Mouse (Mus musculus) MN1 (cell line): ENCODE measurements around the gene Arhgdib.

Source experiments
- DNase-seq: peaks from one replicate; pipeline ENCODE4 v3.0.0-alpha.2; 2016; ENCODE audit warnings: low spot score

Arhgdib gene

GRCm38 (mm10) chr6:136950171-136950570 lies 8.5 kb upstream of the Arhgdib start:
- DNase-seq: no peak

DNA sequence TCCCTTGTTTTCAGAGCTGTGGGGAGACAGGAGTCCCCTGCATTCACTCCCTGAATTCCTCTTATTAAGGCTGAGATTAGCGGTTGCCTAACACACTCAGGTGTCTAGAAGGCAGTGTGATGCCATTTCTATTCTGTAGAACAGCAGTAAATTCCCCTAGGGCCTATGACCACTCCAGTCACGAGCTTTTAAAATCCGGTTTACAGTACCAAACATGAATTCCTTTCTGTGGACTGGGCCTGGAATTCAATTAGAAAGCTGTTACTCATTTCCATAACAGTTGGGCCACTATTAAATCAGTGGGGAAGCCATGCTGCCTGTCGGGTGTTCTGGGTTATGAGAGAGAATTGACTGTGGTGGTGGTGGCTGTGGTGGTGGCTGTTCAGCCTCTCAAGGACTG lies 6.0 kb upstream of the Arhgdib start:
- DNase-seq: no peak

DNA sequence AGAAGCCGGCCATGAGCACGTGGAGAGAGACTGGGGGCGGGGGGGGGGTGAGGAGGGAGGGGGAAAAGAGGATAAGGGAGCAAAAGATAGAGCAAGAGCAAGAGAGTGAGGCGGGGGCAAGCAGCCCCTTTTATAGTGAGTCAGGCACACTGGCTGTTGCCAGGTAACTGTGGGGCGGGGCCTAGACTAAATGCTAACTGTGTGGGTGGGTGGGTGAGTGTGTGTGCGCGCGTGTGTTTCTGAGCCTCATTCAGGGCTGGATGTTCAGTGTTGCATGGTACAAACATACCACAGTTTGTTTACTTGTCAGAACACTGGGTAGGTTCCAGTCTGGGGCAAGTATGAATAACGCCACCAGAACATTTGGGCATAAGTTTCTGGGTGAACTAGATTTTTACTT lies 5.2 kb upstream of the Arhgdib start:
- DNase-seq: no peak

GRCm38 (mm10) chr6:136946241-136946640 lies 4.5 kb upstream of the Arhgdib start:
- DNase-seq: no peak

- no peak for DNase-seq
Observed at GRCm38 (mm10) chr6:136944511-136944910, 2.8 kb upstream of the Arhgdib start.

GRCm38 (mm10) chr6:136943392-136943791 lies 1.7 kb upstream of the Arhgdib start:
- no peak for DNase-seq

DNA sequence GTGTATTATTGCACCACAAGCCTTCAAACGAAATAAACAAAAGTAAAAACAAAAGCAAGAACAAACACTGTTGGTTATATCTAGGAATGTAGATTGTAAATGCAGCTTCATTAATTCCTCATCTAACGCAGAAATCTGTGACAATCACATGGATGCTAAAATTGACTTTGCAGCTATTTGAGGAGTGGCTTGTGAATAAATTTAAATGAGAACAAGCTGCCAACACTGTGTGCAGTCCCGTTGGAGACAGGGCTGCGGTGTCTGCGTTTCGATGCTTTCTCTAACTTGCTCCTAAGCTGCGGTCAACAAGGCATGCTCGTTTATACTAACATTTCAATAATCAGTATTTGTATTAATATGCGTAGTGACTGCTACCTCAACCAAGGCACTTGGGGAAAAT lies 581 bp upstream of the Arhgdib start:
- no peak for DNase-seq

DNA sequence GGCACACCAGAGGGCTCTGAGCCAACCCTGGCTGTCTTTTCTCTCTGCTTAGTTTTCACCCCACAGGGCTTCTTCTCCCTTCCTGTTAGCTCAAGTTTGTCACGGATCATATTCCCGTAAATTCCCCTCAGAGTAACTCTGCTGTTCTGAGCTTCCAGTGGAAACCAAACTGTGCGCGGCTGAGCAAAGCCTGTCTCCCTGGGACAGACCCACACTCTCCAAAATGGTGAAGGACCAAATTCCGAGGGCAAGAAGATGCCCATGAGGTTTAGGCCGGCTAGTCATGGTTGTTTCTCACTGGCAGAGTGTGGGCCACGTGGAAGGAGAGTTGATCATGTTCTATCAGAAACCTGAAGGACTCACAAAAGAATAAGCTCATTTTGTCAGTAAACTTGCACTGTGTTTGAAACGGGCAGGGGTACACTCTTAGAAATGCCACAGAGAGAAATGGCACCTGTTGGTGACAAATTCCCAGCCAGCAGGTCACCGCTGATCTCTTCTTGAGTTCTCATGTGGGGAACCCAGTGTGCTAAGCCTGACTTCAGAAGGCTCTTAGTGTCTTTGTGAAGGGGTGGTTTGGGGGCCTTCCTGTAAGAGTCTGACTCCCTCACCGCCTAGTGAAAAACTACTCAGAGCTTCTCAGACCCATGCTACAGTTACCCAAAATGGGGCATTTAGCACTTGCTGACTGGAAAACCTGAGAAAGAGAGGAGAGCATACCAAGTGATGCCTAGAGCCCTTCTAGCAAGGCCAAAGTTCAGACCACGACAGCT lies 1.3 kb downstream of the Arhgdib start:
- DNase-seq: no peak

GRCm38 (mm10) chr6:136939326-136940187 lies 2.1 kb downstream of the Arhgdib start:
- DNase-seq: no peak

DNA sequence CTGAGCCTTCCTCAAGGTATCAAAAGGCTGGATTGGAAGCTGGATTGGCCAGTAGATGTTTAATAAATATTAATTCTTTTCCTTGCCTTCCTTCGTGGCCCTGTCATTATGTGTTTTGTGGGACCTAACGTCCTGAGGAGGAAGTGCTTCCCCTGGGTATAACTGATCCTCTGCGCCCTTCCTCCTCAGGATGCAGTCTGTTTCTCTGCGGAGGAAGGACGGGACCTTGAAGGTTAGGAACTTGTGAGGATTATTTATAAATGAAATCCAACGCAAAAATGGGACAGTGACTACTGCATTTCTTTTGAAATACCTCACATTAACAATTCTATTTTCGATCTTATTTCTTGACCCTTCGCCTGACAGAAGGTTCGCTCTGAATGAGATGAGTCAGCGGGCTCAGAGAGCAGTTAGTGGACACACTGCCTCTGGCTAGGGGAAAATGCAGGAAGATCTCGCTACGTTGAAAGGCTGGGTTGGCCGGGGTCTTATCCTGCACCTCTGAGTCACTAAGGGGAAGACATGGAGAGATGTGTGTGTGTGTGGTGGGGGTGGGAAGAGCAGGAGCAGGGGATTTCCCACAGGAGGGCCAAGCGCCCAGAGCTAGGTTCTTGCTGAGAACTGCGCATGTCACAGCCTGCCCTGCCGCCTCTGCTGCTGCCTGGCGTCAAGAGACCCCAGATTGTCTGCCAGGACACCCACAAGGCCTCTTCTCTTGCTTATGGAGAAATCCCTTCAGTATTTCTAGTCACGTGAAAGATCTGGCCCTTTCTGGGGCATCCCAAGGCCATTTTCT lies 3.2 kb downstream of the Arhgdib start:
- no peak for DNase-seq

- no peak for DNase-seq
Observed at GRCm38 (mm10) chr6:136937117-136937516, 4.6 kb downstream of the Arhgdib start.

DNA sequence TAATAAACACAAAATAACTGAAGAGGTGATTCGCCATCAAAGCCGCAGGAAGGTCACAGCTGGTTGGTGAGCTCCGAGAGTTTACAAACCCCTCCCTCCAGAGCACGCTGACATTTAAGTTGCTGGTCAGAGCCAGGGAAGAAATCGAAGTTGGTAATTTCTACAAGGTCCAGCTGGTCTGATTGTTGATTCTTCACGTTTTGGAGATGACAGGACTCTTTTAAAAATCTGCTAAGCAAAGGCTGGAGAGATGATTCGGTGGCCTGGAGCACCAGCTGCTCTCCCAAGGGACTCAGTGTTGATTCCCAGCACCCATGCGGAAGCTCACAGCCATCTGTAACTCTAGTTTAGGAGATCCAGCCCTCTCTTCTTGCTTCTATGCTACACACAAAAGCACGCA lies 5.3 kb downstream of the Arhgdib start:
- DNase-seq: no peak

DNA sequence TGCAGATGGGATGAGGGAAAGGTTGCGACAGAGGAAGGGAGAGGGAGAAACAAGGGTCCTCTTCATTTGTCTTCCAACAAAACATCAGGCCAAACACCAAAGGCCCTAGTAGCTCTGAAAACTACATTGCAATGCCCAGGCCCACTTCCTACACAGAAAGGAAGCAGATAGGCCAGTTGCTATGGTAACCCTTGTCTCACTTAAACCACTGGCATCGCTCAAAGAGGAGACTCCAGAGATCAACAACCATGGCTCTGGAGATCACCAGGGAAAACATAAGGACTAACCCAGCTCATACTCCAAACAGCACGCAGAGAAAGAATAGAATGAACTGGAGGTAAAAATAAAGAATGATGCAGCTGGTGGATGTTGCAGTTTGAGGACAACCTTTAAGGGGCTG lies 6.5 kb downstream of the Arhgdib start:
- no peak for DNase-seq

GRCm38 (mm10) chr6:136934068-136934467 lies 7.6 kb downstream of the Arhgdib start:
- DNase-seq: no peak

GRCm38 (mm10) chr6:136931246-136931645 lies 10.5 kb downstream of the Arhgdib start:
- DNase-seq: no peak

DNA sequence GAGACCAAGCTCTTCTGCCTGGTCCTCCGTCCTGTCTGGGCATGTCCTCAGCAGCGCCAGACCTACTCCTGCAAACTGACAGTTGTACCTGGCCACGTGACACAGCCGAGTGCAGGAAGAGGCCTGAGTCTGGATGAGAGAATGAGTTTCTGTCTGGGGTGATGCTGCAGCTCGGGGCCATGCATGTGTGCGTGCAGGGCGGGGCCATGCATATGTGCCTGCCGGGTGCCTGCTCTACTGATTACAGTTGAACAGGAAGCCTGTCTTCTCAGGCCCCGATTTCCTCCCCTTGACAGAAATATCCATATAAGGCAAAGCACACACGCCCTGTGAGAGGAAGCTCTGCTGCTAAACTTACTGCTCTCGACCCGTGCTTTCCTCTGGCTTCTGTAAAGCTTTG lies 11.0 kb downstream of the Arhgdib start:
- DNase-seq: no peak

GRCm38 (mm10) chr6:136927626-136928025 lies 14.1 kb downstream of the Arhgdib start:
- no peak for DNase-seq

- no peak for DNase-seq
Observed at GRCm38 (mm10) chr6:136925049-136925448, 16.6 kb downstream of the Arhgdib start.

GRCm38 (mm10) chr6:136923532-136923931 lies 18.2 kb downstream of the Arhgdib start, which contains the start of gene Pde6h:
Gene Pde6h, plus strand, starts transcription at chr6:136923832.
- DNase-seq: no peak

- no peak for DNase-seq
Observed at GRCm38 (mm10) chr6:136922871-136923270, 18.8 kb downstream of the Arhgdib start.

- no peak for DNase-seq
Observed at GRCm38 (mm10) chr6:136922080-136922479, 19.6 kb downstream of the Arhgdib start, which contains the start of gene Erp27. Gene Erp27, minus strand, starts transcription at chr6:136922180.

DNA sequence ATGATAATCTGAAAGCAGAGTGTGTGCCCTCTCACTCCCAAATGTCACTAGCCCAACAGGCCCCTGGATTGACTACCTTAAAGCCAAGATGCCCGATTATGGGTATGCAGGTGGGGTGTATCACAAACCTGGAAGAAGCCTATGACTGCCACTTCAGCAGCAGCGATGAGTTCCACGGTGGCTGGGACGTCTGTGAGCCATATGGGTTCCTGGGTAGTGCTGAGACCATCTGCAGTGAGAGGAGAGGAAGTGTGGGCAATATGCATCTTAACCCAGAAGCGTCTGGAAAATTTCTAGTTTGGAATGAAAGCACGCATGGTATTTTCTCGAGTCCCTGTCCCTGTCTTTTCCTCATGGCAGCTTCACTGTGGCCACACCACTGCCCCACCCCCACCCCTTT lies 20.1 kb downstream of the Arhgdib start:
- no peak for DNase-seq
